Mouse (Mus musculus): ENCODE results near the gene Olfr465-ps1. TPM values are rescaled to one million over a fixed set of nuclear protein-coding genes. Genes with fewer than 3 reads are reported as not detected.

Olfr465-ps1 gene
- polyA plus RNA-seq, 1 experiment from 2014 or later: not detected

- H3K79me2 ChIP-seq (ENCODE audit: inconsistent target): no peaks in the 10 kb centered on the region
- 59% methylated on average over 15 of the region's 15 CpGs for WGBS (ENCODE audit: missing documents)
- no peak overlapping the region for H3K4me3 ChIP-seq (ENCODE audit: inconsistent target)
- H3K36me3 ChIP-seq (ENCODE audit: inconsistent target): no peaks in the 10 kb centered on the region
- H3K27ac ChIP-seq: no peak overlapping the region
These were observed 38.7 kb downstream of the Olfr465-ps1 start for GRCm38 (mm10) chr13:65176472-65177091.

Other genes with a start within 250 kb of the Olfr465-ps1 start
- not detected in 3 replicates for gene Cntnap3, start 234.1 kb upstream of the Olfr465-ps1 start, polyA plus RNA-seq (2018)
- not detected in 3 replicates for gene Spata31, start 220.7 kb upstream of the Olfr465-ps1 start, polyA plus RNA-seq (2018)
- gene Spata31d1c, start 105.0 kb upstream of the Olfr465-ps1 start, polyA plus RNA-seq (2018): not detected in 3 replicates
- not detected in 3 replicates for gene Prss47, start 85.3 kb upstream of the Olfr465-ps1 start, polyA plus RNA-seq (2018)
- gene Mfsd14b, start 25.1 kb upstream of the Olfr465-ps1 start, polyA plus RNA-seq (2018): 44.9 to 54.6 TPM (median 47.6 TPM) in 3 replicates
- not detected in 3 replicates for gene Olfr466, start 12.2 kb downstream of the Olfr465-ps1 start, polyA plus RNA-seq (2018)
- gene Nlrp4f, start 67.9 kb downstream of the Olfr465-ps1 start, polyA plus RNA-seq (2018): 0.03 TPM in 1 of 3 replicates, not detected in the others
- not detected in 3 replicates for gene Gm10775, start 121.5 kb downstream of the Olfr465-ps1 start, polyA plus RNA-seq (2018)
- gene Zfp369, start 140.7 kb downstream of the Olfr465-ps1 start, polyA plus RNA-seq (2018): 8.6 to 15.6 TPM (median 14.0 TPM) in 3 replicates

All from macrophage (primary cell).